Mouse (Mus musculus): ENCODE results near the gene Rabep2.
"Not testable (repeated sequence)": the region's sequence is repeated elsewhere in the genome, so short reads cannot be mapped to it uniquely, and the experiment has no call there.

Gene Rabep2

GRCm38 (mm10) chr7:126465246-126466030, 36.9 kb downstream of the Rabep2 start:
- no peak for DNase-seq

GRCm38 (mm10) chr7:126466116-126466515, 37.6 kb downstream of the Rabep2 start:
- no peak for DNase-seq

- DNase-seq = no peak
Measured at GRCm38 (mm10) chr7:126466707-126467106, 38.1 kb downstream of the Rabep2 start.

- DNase-seq = peak in 1 of 2 experiments; percentile 58
Measured at GRCm38 (mm10) chr7:126467271-126467670, 38.7 kb downstream of the Rabep2 start.

- DNase-seq = no peak
Measured at GRCm38 (mm10) chr7:126467834-126468627, 39.5 kb downstream of the Rabep2 start.

GRCm38 (mm10) chr7:126470077-126470476, 41.5 kb downstream of the Rabep2 start:
- no peak for DNase-seq

- DNase-seq = no peak
Measured at GRCm38 (mm10) chr7:126471361-126471760, 42.8 kb downstream of the Rabep2 start.

GRCm38 (mm10) chr7:126471853-126472252, 43.3 kb downstream of the Rabep2 start:
- DNase-seq = no peak

GRCm38 (mm10) chr7:126472306-126472705, 43.7 kb downstream of the Rabep2 start:
- no peak for DNase-seq

- no peak for DNase-seq
Measured at GRCm38 (mm10) chr7:126472713-126473112, 44.2 kb downstream of the Rabep2 start.

GRCm38 (mm10) chr7:126473470-126474086, 45.0 kb downstream of the Rabep2 start:
- DNase-seq = no peak

GRCm38 (mm10) chr7:126474486-126474955, 46.0 kb downstream of the Rabep2 start:
- DNase-seq = peak in 1 of 2 experiments; percentile 59

GRCm38 (mm10) chr7:126474993-126475581, 46.5 kb downstream of the Rabep2 start, which contains the start of gene Sh2b1:
Gene Sh2b1 (minus strand): TSS chr7:126475424.
- peak; percentile 92 to 94 for DNase-seq

GRCm38 (mm10) chr7:126481699-126482098, 53.1 kb downstream of the Rabep2 start:
- DNase-seq = no peak

- peak; percentile 83 to 91 for DNase-seq
Measured at GRCm38 (mm10) chr7:126482392-126482871, 53.9 kb downstream of the Rabep2 start.

- DNase-seq = peak; percentile 95 to 96
Measured at GRCm38 (mm10) chr7:126487052-126487483, 58.5 kb downstream of the Rabep2 start, which contains the start of gene Tufm. Gene Tufm (plus strand): TSS chr7:126487361.

GRCm38 (mm10) chr7:126487617-126488385, 59.2 kb downstream of the Rabep2 start:
- DNase-seq = not testable (repeated sequence)

GRCm38 (mm10) chr7:126491005-126491404, 62.4 kb downstream of the Rabep2 start:
- DNase-seq = no peak

- no peak for DNase-seq
Measured at GRCm38 (mm10) chr7:126491973-126492372, 63.4 kb downstream of the Rabep2 start.

- DNase-seq = no peak
Measured at GRCm38 (mm10) chr7:126494120-126494519, 65.6 kb downstream of the Rabep2 start.

GRCm38 (mm10) chr7:126496475-126496874, 67.9 kb downstream of the Rabep2 start:
- no peak for DNase-seq

GRCm38 (mm10) chr7:126497966-126498365, 69.4 kb downstream of the Rabep2 start:
- no peak for DNase-seq
